Mouse (Mus musculus) 416B (cell line): ENCODE measurements around the gene Cfhr1.

Source experiments
- DNase-seq: peaks from one replicate; pipeline ENCODE4 v3.0.0; 2011; ENCODE audit warnings: low read depth

The Cfhr1 gene

GRCm38 (mm10) chr1:139560024-139560423, at the start of gene Cfhr1:
Gene Cfhr1, minus strand, starts transcription at chr1:139560272.
- no peak for DNase-seq

- no peak for DNase-seq
Observed at GRCm38 (mm10) chr1:139551311-139551710, 8.8 kb downstream of the Cfhr1 start.

GRCm38 (mm10) chr1:139548536-139548935, 11.5 kb downstream of the Cfhr1 start:
- DNase-seq, result no peak

GRCm38 (mm10) chr1:139514556-139514955, 45.5 kb downstream of the Cfhr1 start:
- no peak for DNase-seq

- DNase-seq, result no peak
Observed at GRCm38 (mm10) chr1:139501258-139501752, 58.8 kb downstream of the Cfhr1 start, which contains the start of gene F13b. Gene F13b, plus strand, starts transcription at chr1:139501702.

GRCm38 (mm10) chr1:139499751-139500150, 60.3 kb downstream of the Cfhr1 start:
- DNase-seq, result no peak
